Mouse (Mus musculus): ENCODE measurements at regions not wholly inside any gene's neighbourhood (a gene's known extent, or its start where the extent isn't known, plus 50 kb on each side); places are given as distances from the start of the nearest gene placed in this dataset.

DNA sequence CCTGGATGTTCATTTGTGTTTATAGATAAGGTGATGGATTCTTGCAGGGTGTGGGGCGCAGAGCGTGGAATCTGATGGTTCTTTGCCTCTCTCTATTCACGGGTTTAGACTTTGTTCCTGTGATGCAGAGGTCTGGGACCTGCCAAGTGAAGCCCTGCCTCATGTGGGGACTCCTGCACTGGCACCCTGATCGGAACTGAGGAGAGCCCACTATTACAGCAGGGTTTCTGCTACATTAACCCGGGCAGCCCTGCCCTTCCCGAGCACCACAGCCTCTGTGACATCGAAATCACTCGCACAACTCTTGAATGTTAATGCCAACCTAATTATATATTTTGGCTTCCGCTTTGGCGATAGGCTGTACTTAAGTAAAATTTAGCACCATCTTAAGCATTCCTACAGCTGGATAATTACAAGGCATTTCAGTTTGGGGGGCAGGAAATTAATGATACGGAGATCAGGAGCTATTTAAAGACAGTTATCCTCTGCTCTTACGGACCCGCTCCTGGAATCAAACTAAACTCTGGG lies 294.7 kb downstream of the Irs2 start:
- H3K9me3 ChIP-seq (replicated peaks), result no peaks in the 10 kb centered on the region
- peaks cover 12% of the 10 kb centered on the region for H3K4me1 ChIP-seq (replicated peaks)
- no peaks in the 10 kb centered on the region for H3K27me3 ChIP-seq (replicated peaks)
- no peak overlapping the region for H3K4me3 ChIP-seq
- 73% methylated on average over 13 of the region's 13 CpGs for WGBS
- no peak overlapping the region for H3K4me2 ChIP-seq
- H3K36me3 ChIP-seq, result no peaks in the 10 kb centered on the region
- no peak for ATAC-seq (ENCODE audit: insufficient number of reproducible peaks, low FRiP score)
- H3K27ac ChIP-seq (ENCODE audit: poor library complexity, severe bottlenecking), result no peak overlapping the region
- no peak overlapping the region for H3K9ac ChIP-seq

DNA sequence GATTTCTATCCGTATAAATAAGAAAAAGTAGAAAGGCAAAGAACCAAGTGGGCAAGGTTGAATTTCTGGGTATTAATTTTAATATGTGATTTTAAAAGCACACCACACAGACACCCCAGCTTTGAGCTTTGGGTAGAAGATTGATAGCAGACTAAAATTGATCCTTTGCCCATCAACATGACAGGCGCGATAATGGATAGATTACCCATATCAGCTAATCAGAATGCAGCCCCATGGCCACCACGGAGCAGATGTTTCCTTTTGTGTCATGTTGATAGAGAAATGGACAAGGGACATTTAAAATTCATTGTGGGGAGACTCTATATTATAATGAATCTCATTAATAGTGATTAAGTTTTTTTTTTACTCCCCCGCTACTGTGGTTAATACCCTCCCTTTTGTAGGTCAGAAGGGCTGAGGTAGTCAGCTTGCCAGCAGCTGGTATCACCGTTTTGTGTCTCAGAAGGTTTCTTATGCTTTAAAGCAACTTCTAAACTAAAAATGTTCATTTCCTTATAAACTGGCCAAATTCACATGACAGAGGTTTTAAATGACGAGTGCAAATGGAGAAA lies 296.1 kb downstream of the Irs2 start:
- 72% methylated on average over 7 of the region's 7 CpGs for WGBS

DNA sequence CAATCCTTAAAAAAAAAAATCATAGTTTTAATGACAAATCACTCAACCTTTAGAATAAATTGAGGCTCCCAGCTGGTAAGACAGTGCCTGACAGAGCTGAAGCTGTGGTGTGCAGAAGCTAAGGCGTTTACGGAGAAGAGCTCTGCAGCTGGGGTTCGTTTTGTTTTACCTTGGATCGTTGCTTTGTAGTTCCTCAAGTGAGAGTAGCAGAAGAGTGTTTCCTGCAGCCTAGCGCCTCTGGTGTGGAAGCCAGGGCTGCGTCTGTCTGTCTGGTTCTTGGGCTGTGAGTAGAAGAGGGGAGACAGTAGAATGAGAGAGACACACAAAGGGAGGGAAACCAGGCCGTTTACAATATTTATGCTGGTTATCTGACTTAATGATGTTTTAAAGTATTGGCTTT lies 296.8 kb downstream of the Irs2 start:
- no peak overlapping the region for H3K27ac ChIP-seq (ENCODE audit: poor library complexity, severe bottlenecking)
- H3K27me3 ChIP-seq (replicated peaks), result no peaks in the 10 kb centered on the region
- H3K9ac ChIP-seq, result no peak overlapping the region
- no peaks in the 10 kb centered on the region for H3K9me3 ChIP-seq (replicated peaks)
- 40% methylated on average over 7 of the region's 7 CpGs for WGBS
- no peaks in the 10 kb centered on the region for H3K36me3 ChIP-seq
- H3K4me2 ChIP-seq, result no peak overlapping the region
- ATAC-seq (ENCODE audit: insufficient number of reproducible peaks, low FRiP score), result no peak
- no peak overlapping the region for H3K4me3 ChIP-seq
- peaks cover 3% of the 10 kb centered on the region; the same call in 1 of the 2 replicates for H3K4me1 ChIP-seq (replicated peaks)

More for the DNA sequence above, 296.1 kb downstream of the Irs2 start:
- Histone ChIP-seq H3K9me3 (replicated peaks) (no peaks in the 10 kb centered on the region), H3K27ac (ENCODE audit: poor library complexity, severe bottlenecking) (no peak overlapping the region), H3K4me1 (replicated peaks) (peaks cover 3% of the 10 kb centered on the region; the same call in 1 of the 2 replicates), H3K4me2 (no peak overlapping the region), H3K27me3 (replicated peaks) (no peaks in the 10 kb centered on the region), H3K9ac (no peak overlapping the region), H3K4me3 (no peak overlapping the region), H3K36me3 (no peaks in the 10 kb centered on the region)
- ATAC-seq (ENCODE audit: insufficient number of reproducible peaks, low FRiP score), result no peak

DNA sequence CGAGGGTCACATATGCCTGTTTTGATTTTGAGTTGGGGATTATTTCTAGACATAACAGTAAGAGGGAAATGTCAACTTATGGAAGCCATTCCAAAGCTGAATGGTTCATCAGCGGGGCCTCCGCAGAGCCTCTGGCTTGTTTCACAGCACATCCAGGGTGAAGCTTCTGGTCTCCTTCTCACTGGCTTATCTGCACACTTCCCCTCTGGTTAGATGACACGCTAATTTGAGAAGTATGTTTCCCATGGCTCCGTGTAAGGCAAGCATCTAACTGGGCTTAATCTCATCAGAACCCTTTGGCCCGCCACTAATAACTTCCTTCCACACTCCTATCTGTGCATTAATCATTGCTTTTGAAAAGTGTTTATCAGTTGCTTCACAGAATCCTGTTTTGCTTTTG lies 299.7 kb downstream of the Irs2 start:
- ATAC-seq (ENCODE audit: insufficient number of reproducible peaks, low FRiP score), result no peak
- H3K27ac ChIP-seq (ENCODE audit: poor library complexity, severe bottlenecking), result no peak overlapping the region
- no peaks in the 10 kb centered on the region for H3K27me3 ChIP-seq (replicated peaks)
- no peak overlapping the region for H3K9ac ChIP-seq
- H3K4me3 ChIP-seq, result no peak overlapping the region
- WGBS, result 43% methylated on average over 6 of the region's 6 CpGs
- no peaks in the 10 kb centered on the region for H3K36me3 ChIP-seq
- H3K4me2 ChIP-seq, result no peak overlapping the region
- H3K4me1 ChIP-seq (replicated peaks), result peaks cover 5% of the 10 kb centered on the region; the same call in 1 of the 2 replicates
- H3K9me3 ChIP-seq (replicated peaks), result no peaks in the 10 kb centered on the region

DNA sequence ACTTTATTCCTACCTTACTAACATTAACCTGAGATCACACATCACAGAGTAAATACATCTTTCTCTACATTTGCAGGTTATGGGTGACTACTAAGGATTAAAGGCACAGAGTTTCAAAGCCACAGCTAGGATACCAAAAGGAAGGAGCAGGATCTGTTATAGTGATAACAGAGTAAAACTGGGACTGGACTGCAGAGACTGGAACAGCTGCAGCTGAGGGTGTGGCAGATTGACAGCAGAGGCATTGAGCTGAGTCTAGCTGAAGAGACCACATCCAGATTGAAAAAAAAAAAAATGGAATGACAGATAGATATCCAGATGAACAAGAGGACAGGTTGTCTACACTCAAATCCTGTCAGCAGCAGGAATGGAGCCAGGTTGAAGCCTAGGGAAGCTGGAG lies 301.1 kb downstream of the Irs2 start:
- Histone ChIP-seq H3K9me3 (replicated peaks) (no peaks in the 10 kb centered on the region), H3K27me3 (replicated peaks) (no peaks in the 10 kb centered on the region), H3K36me3 (no peaks in the 10 kb centered on the region), H3K4me3 (no peak overlapping the region), H3K9ac (no peak overlapping the region), H3K27ac (ENCODE audit: poor library complexity, severe bottlenecking) (no peak overlapping the region), H3K4me2 (no peak overlapping the region), H3K4me1 (replicated peaks) (peaks cover 5% of the 10 kb centered on the region; the same call in 1 of the 2 replicates)
- ATAC-seq (ENCODE audit: insufficient number of reproducible peaks, low FRiP score), result no peak

DNA sequence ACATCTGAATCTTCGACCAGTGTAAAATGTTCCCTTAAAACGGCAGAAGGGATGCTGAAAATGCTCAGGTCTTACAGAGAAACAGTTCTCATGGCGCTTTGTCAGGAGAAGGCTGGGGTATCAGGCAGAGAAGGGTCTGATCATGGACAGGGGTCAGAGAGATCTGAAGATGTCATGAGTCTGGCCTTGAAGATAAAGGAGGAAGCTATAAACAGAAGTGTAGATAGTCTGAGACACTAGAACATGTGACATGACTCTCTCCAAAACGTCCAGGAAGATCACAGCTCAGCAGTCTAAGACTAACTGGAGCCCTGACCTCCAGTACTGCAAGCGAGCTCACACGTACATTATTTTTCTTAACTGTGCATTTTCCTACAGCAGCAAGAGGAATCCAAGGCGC lies 302.3 kb downstream of the Irs2 start:
- Histone ChIP-seq H3K4me2 (no peak overlapping the region), H3K36me3 (no peaks in the 10 kb centered on the region), H3K27me3 (replicated peaks) (no peaks in the 10 kb centered on the region), H3K9ac (no peak overlapping the region), H3K4me3 (no peak overlapping the region), H3K9me3 (replicated peaks) (no peaks in the 10 kb centered on the region), H3K27ac (ENCODE audit: poor library complexity, severe bottlenecking) (no peak overlapping the region), H3K4me1 (replicated peaks) (peaks cover 5% of the 10 kb centered on the region; the same call in 1 of the 2 replicates)
- 54% methylated on average over 7 of the region's 7 CpGs for WGBS
- no peak for ATAC-seq (ENCODE audit: insufficient number of reproducible peaks, low FRiP score)

DNA sequence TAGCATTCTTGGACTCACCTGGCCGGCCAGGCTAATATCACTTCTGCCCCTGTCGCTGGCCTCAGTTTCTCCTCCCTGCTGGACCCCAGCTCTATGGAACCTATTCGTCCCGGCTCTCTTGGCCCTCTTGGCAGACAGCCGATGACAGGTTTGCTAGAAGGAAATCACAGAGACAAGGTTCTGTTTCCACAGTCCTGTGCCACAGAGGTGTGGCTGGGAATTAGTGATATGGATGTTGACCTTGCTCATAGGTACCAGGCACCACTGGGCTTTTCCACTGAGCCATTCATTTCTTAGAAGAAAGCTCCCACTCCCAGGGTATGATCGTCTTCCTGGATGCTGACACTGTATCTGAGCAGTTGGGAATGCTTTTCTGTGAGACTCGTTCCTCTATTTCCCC lies 305.5 kb downstream of the Irs2 start:
- Histone ChIP-seq H3K9me3 (replicated peaks) (no peaks in the 10 kb centered on the region), H3K27me3 (replicated peaks) (no peaks in the 10 kb centered on the region), H3K4me2 (no peak overlapping the region), H3K4me1 (replicated peaks) (peaks cover 5% of the 10 kb centered on the region; the same call in 1 of the 2 replicates), H3K27ac (ENCODE audit: poor library complexity, severe bottlenecking) (no peak overlapping the region), H3K36me3 (no peaks in the 10 kb centered on the region), H3K4me3 (no peak overlapping the region), H3K9ac (no peak overlapping the region)
- no peak for ATAC-seq (ENCODE audit: insufficient number of reproducible peaks, low FRiP score)
- WGBS, result 78% methylated on average over 7 of the region's 7 CpGs

DNA sequence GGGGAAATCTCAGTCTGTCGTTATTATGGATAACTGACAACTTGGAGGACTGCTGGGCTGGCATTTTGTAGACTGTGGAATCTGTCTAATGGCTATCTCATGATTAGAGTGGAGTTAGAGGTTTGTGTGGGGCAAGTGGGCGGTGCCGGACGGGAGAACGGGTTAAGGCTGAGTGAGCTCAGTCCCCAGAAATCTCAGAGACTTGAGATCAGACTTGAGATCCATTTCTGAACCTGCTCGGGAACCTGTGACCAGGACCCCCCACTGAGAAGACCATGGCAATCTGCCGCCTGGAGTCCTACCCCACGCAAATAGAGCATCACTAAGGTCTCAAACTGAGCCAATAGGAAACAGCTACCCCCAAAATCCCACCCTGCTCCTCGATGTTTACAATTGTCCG lies 306.0 kb downstream of the Irs2 start:
- Histone ChIP-seq H3K27me3 (replicated peaks) (no peaks in the 10 kb centered on the region), H3K9me3 (replicated peaks) (no peaks in the 10 kb centered on the region), H3K36me3 (no peaks in the 10 kb centered on the region), H3K4me3 (no peak overlapping the region), H3K9ac (no peak overlapping the region), H3K27ac (ENCODE audit: poor library complexity, severe bottlenecking) (no peak overlapping the region), H3K4me1 (replicated peaks) (peaks cover 5% of the 10 kb centered on the region; the same call in 1 of the 2 replicates), H3K4me2 (no peak overlapping the region)
- 67% methylated on average over 10 of the region's 10 CpGs for WGBS
- no peak for ATAC-seq (ENCODE audit: insufficient number of reproducible peaks, low FRiP score)

DNA sequence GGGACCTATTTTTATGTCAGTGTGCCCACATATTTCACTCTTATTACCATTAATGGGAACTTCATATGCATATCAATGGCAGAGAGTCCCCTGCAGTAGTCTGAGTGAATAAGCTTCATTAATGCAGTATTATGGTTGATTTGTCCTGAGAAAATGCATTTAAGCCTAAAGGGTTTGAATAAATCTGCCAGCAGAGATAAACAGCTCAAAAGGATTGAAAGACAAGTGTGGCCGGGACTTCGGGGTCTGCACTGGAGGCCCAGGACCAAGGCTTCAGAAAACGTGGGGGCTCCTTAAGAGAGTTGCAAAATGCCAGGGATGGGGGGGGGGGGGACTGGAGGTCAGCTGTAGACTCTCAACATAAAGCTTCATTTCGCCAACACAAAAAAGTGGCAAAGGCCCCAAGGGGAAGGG lies 306.6 kb downstream of the Irs2 start:
- no peaks in the 10 kb centered on the region for H3K9me3 ChIP-seq (replicated peaks)
- no peak for ATAC-seq (ENCODE audit: insufficient number of reproducible peaks, low FRiP score)
- no peaks in the 10 kb centered on the region for H3K27me3 ChIP-seq (replicated peaks)
- no peak overlapping the region for H3K9ac ChIP-seq
- WGBS, result 74% methylated on average over 4 of the region's 4 CpGs
- H3K4me3 ChIP-seq, result no peak overlapping the region
- peaks cover 5% of the 10 kb centered on the region; the same call in 1 of the 2 replicates for H3K4me1 ChIP-seq (replicated peaks)
- H3K36me3 ChIP-seq, result no peaks in the 10 kb centered on the region
- no peak overlapping the region for H3K27ac ChIP-seq (ENCODE audit: poor library complexity, severe bottlenecking)
- no peak overlapping the region for H3K4me2 ChIP-seq

DNA sequence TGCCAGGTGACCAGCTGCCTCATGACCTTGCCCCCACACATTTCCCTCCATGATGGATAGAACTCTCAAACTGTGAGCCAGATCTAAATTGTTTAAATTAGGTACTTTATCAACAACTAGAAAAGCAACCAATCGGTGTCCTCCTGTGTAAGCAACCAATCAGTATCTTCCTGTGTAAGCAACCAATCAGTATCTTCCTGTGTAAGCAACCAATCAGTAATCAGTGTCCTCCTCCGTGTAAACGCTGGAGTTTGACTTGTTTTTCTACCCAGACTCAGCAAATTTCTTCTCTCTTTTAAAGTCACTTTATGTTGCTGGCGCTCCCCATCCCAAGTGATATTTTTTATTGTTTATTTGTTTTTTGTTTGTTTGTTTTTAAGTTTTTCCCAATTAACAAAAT lies 307.0 kb downstream of the Irs2 start:
- WGBS, result 66% methylated on average over 4 of the region's 4 CpGs
- Histone ChIP-seq H3K4me1 (replicated peaks) (peaks cover 5% of the 10 kb centered on the region; the same call in 1 of the 2 replicates), H3K27ac (ENCODE audit: poor library complexity, severe bottlenecking) (no peak overlapping the region), H3K36me3 (no peaks in the 10 kb centered on the region), H3K4me3 (no peak overlapping the region), H3K9ac (no peak overlapping the region), H3K4me2 (no peak overlapping the region), H3K9me3 (replicated peaks) (no peaks in the 10 kb centered on the region), H3K27me3 (replicated peaks) (no peaks in the 10 kb centered on the region)
- ATAC-seq (ENCODE audit: insufficient number of reproducible peaks, low FRiP score), result no peak

DNA sequence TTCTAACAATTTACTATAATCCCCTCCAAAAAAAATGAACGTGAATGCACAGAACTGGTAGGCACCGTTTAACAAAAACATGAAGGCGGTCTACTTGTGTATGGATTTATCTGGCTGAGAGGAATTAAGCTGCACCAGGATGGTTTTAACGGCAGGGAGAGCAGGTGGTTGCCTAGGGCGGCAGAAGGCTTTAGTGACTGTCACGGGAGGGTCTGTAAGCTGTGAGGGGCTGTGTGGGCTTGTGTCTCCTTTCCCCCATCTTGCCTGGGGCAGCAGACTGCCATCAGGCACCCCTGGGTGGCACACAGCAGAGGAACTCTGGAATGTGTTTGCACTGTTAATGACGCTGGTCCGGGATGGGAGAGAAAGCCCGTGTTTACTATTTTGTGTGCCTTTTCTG lies 308.6 kb downstream of the Irs2 start:
- H3K36me3 ChIP-seq, result no peaks in the 10 kb centered on the region
- no peak overlapping the region for H3K4me2 ChIP-seq
- H3K27me3 ChIP-seq (replicated peaks), result no peaks in the 10 kb centered on the region
- no peaks in the 10 kb centered on the region for H3K9me3 ChIP-seq (replicated peaks)
- H3K4me3 ChIP-seq, result no peak overlapping the region
- no peak for ATAC-seq (ENCODE audit: insufficient number of reproducible peaks, low FRiP score)
- WGBS, result 76% methylated on average over 9 of the region's 9 CpGs
- H3K27ac ChIP-seq (ENCODE audit: poor library complexity, severe bottlenecking), result no peak overlapping the region
- H3K4me1 ChIP-seq (replicated peaks), result no peaks in the 10 kb centered on the region
- no peak overlapping the region for H3K9ac ChIP-seq

DNA sequence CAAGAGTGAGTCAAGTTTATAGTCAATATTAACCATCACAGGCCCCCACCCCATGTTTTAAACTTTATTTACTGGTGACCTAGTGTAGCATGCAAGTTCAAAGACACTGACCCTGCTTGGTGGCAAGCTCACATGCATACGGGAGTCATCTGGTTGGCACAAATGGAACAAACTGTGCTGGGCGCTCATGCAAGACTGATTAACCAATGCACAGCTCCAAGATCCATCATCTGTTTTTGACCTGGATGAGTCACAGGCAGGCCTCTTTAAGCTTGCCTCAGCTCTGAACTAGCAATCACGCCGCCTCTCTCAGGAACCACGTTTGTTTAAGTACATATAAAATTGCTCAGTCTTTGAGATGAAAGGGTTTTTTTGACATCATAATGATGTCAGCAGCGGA lies 313.1 kb downstream of the Irs2 start:
- Histone ChIP-seq H3K9ac (no peak overlapping the region), H3K27me3 (replicated peaks) (no peaks in the 10 kb centered on the region), H3K4me1 (replicated peaks) (peaks cover 6% of the 10 kb centered on the region; the same call in 1 of the 2 replicates), H3K4me3 (no peak overlapping the region), H3K9me3 (replicated peaks) (no peaks in the 10 kb centered on the region), H3K36me3 (no peaks in the 10 kb centered on the region), H3K27ac (ENCODE audit: poor library complexity, severe bottlenecking) (no peak overlapping the region), H3K4me2 (no peak overlapping the region)
- WGBS, result 83% methylated on average over 6 of the region's 6 CpGs
- ATAC-seq (ENCODE audit: insufficient number of reproducible peaks, low FRiP score), result no peak
